Mouse (Mus musculus): ENCODE measurements around the gene Msh5. TPM values are rescaled to one million over a fixed set of nuclear protein-coding genes. Genes with fewer than 3 reads are reported as not detected.
"Not testable (repeated sequence)": the region's sequence is repeated elsewhere in the genome, so short reads cannot be mapped to it uniquely, and the experiment has no call there.

Msh5 gene
- polyA plus RNA-seq, 1 experiment from 2014 or later: 3.9 TPM

GRCm38 (mm10) chr17:35005902-35006301 lies 40.6 kb downstream of the Msh5 start:
- H3K27me3 ChIP-seq (replicated peaks; ENCODE audit: control insufficient read depth, insufficient read depth, low read length); H3K9ac ChIP-seq (ENCODE audit: low read length); H3K4me2 ChIP-seq (ENCODE audit: low read length); H3K27ac ChIP-seq (ENCODE audit: low read depth); H3K4me3 ChIP-seq (ENCODE audit: low read depth, low read length); ATAC-seq (replicated peaks; ENCODE audit: low FRiP score, low TSS enrichment, low read depth); H3K9me3 ChIP-seq (ENCODE audit: control insufficient read depth, low read length); DNase-seq (ENCODE audit: low spot score): not testable (repeated sequence)
- 93% methylated on average over 4 of the region's 5 CpGs for WGBS
- Histone ChIP-seq H3K4me1 (replicated peaks; ENCODE audit: control insufficient read depth, insufficient read depth, low read length) (peaks cover 15% of the 10 kb centered on the region), H3K36me3 (ENCODE audit: control insufficient read depth, insufficient read depth, low read length) (peaks cover 68% of the 10 kb centered on the region)

GRCm38 (mm10) chr17:35005158-35005557 lies 41.4 kb downstream of the Msh5 start:
- peaks cover 60% of the 10 kb centered on the region for H3K36me3 ChIP-seq (ENCODE audit: control insufficient read depth, insufficient read depth, low read length)
- H3K4me3 ChIP-seq (ENCODE audit: low read depth, low read length): no peak overlapping the region
- ATAC-seq (replicated peaks; ENCODE audit: low FRiP score, low TSS enrichment, low read depth) (no peak), DNase-seq (ENCODE audit: low spot score) (no peak)
- H3K9ac ChIP-seq (ENCODE audit: low read length): no peak overlapping the region
- no peaks in the 10 kb centered on the region for H3K27me3 ChIP-seq (replicated peaks; ENCODE audit: control insufficient read depth, insufficient read depth, low read length)
- no peak overlapping the region for H3K27ac ChIP-seq (ENCODE audit: low read depth)
- peaks cover 15% of the 10 kb centered on the region for H3K4me1 ChIP-seq (replicated peaks; ENCODE audit: control insufficient read depth, insufficient read depth, low read length)
- H3K4me2 ChIP-seq (ENCODE audit: low read length): no peak overlapping the region
- no peaks in the 10 kb centered on the region for H3K9me3 ChIP-seq (ENCODE audit: control insufficient read depth, low read length)
- WGBS: 96% methylated on average over 9 of the region's 10 CpGs

- no peak overlapping the region for H3K27ac ChIP-seq (ENCODE audit: low read depth)
- H3K36me3 ChIP-seq (ENCODE audit: control insufficient read depth, insufficient read depth, low read length): peaks cover 51% of the 10 kb centered on the region
- no peak overlapping the region for H3K4me3 ChIP-seq (ENCODE audit: low read depth, low read length)
- H3K27me3 ChIP-seq (replicated peaks; ENCODE audit: control insufficient read depth, insufficient read depth, low read length): no peaks in the 10 kb centered on the region
- no peak overlapping the region for H3K9ac ChIP-seq (ENCODE audit: low read length)
- DNase-seq (ENCODE audit: low spot score) (no peak), ATAC-seq (replicated peaks; ENCODE audit: low FRiP score, low TSS enrichment, low read depth) (no peak)
- no peaks in the 10 kb centered on the region for H3K9me3 ChIP-seq (ENCODE audit: control insufficient read depth, low read length)
- peaks cover 23% of the 10 kb centered on the region for H3K4me1 ChIP-seq (replicated peaks; ENCODE audit: control insufficient read depth, insufficient read depth, low read length)
- H3K4me2 ChIP-seq (ENCODE audit: low read length): no peak overlapping the region
- WGBS: 96% methylated on average over 17 of the region's 17 CpGs
Measured at GRCm38 (mm10) chr17:35004075-35004717, 42.3 kb downstream of the Msh5 start.

- Histone ChIP-seq H3K4me3 (ENCODE audit: low read depth, low read length) (peak overlapping the region; percentile 87; the same call in 1 of the 2 replicates), H3K27me3 (replicated peaks; ENCODE audit: control insufficient read depth, insufficient read depth, low read length) (no peaks in the 10 kb centered on the region), H3K9me3 (ENCODE audit: control insufficient read depth, low read length) (no peaks in the 10 kb centered on the region), H3K4me1 (replicated peaks; ENCODE audit: control insufficient read depth, insufficient read depth, low read length) (peaks cover 25% of the 10 kb centered on the region), H3K9ac (ENCODE audit: low read length) (peak overlapping the region; percentile 92; the same call in 1 of the 2 replicates), H3K36me3 (ENCODE audit: control insufficient read depth, insufficient read depth, low read length) (peaks cover 47% of the 10 kb centered on the region), H3K27ac (ENCODE audit: low read depth) (no peak overlapping the region; the same call in 1 of the 2 replicates), H3K4me2 (ENCODE audit: low read length) (peak overlapping the region; percentile 90)
- DNase-seq (ENCODE audit: low spot score) (no peak), ATAC-seq (replicated peaks; ENCODE audit: low FRiP score, low TSS enrichment, low read depth) (no peak)
- 55% methylated on average over 9 of the region's 9 CpGs for WGBS
Measured at GRCm38 (mm10) chr17:35003022-35003838, 43.3 kb downstream of the Msh5 start.

- 7% methylated on average over 12 of the region's 12 CpGs for WGBS
- H3K36me3 ChIP-seq (ENCODE audit: control insufficient read depth, insufficient read depth, low read length): peaks cover 45% of the 10 kb centered on the region
- ATAC-seq (replicated peaks; ENCODE audit: low FRiP score, low TSS enrichment, low read depth) (no peak), DNase-seq (ENCODE audit: low spot score) (no peak)
- peak overlapping the region; percentile 92 for H3K9ac ChIP-seq (ENCODE audit: low read length)
- H3K4me3 ChIP-seq (ENCODE audit: low read depth, low read length): peak overlapping the region; percentile 87
- no peaks in the 10 kb centered on the region for H3K27me3 ChIP-seq (replicated peaks; ENCODE audit: control insufficient read depth, insufficient read depth, low read length)
- peak overlapping the region; percentile 90 for H3K4me2 ChIP-seq (ENCODE audit: low read length)
- H3K27ac ChIP-seq (ENCODE audit: low read depth): peak overlapping the region; percentile 92; the same call in 1 of the 2 replicates
- peaks cover 25% of the 10 kb centered on the region for H3K4me1 ChIP-seq (replicated peaks; ENCODE audit: control insufficient read depth, insufficient read depth, low read length)
- H3K9me3 ChIP-seq (ENCODE audit: control insufficient read depth, low read length): no peaks in the 10 kb centered on the region
Measured at GRCm38 (mm10) chr17:35002153-35002865, 44.2 kb downstream of the Msh5 start.

- peak overlapping the region; percentile 90 for H3K4me2 ChIP-seq (ENCODE audit: low read length)
- peak overlapping the region; percentile 87 for H3K4me3 ChIP-seq (ENCODE audit: low read depth, low read length)
- no peaks in the 10 kb centered on the region for H3K27me3 ChIP-seq (replicated peaks; ENCODE audit: control insufficient read depth, insufficient read depth, low read length)
- peak overlapping the region; percentile 92 for H3K27ac ChIP-seq (ENCODE audit: low read depth)
- ATAC-seq (replicated peaks; ENCODE audit: low FRiP score, low TSS enrichment, low read depth) (no peak; the same call in 1 of the 2 replicates), DNase-seq (ENCODE audit: low spot score) (no peak)
- H3K9ac ChIP-seq (ENCODE audit: low read length): peak overlapping the region; percentile 92
- H3K36me3 ChIP-seq (ENCODE audit: control insufficient read depth, insufficient read depth, low read length): peaks cover 39% of the 10 kb centered on the region
- 0% methylated on average over 35 of the region's 35 CpGs for WGBS
- peaks cover 29% of the 10 kb centered on the region for H3K4me1 ChIP-seq (replicated peaks; ENCODE audit: control insufficient read depth, insufficient read depth, low read length)
- H3K9me3 ChIP-seq (ENCODE audit: control insufficient read depth, low read length): no peaks in the 10 kb centered on the region
Measured at GRCm38 (mm10) chr17:35001452-35002152, 44.9 kb downstream of the Msh5 start.

GRCm38 (mm10) chr17:35000717-35001451 lies 45.7 kb downstream of the Msh5 start, which contains the start of gene Vars:
TSS of gene Vars (plus strand) at chr17:35000987.
- H3K9me3 ChIP-seq (ENCODE audit: control insufficient read depth, low read length): no peaks in the 10 kb centered on the region
- peaks cover 29% of the 10 kb centered on the region for H3K4me1 ChIP-seq (replicated peaks; ENCODE audit: control insufficient read depth, insufficient read depth, low read length)
- peak within 1 kb of the TSS; percentile 92 for H3K27ac ChIP-seq (ENCODE audit: low read depth)
- peaks cover 33% of the 10 kb centered on the region for H3K36me3 ChIP-seq (ENCODE audit: control insufficient read depth, insufficient read depth, low read length)
- H3K9ac ChIP-seq (ENCODE audit: low read length): peak within 1 kb of the TSS; percentile 92
- peak; percentile 98 for DNase-seq (ENCODE audit: low spot score)
- WGBS: under 1% methylated on average over 82 of the region's 83 CpGs
- ATAC-seq (replicated peaks; ENCODE audit: low FRiP score, low TSS enrichment, low read depth): peak; percentile 93
- no peaks in the 10 kb centered on the region for H3K27me3 ChIP-seq (replicated peaks; ENCODE audit: control insufficient read depth, insufficient read depth, low read length)
- H3K4me2 ChIP-seq (ENCODE audit: low read length): peak within 1 kb of the TSS; percentile 90
- H3K4me3 ChIP-seq (ENCODE audit: low read depth, low read length): peak within 1 kb of the TSS; percentile 87
